Mouse (Mus musculus) hindbrain, embryonic 16.5 days (tissue): ENCODE results near the gene Ncln. TPM values are rescaled to one million over a fixed set of nuclear protein-coding genes. Genes with fewer than 3 reads are reported as not detected.

Experiments
- microRNA-seq: library from miRNA; unstranded; fragments of <30 nt; microRNA quantifications from one replicate; pipeline ENCODE4, GENCODE M21; 2017
- polyA plus RNA-seq: library from polyadenylated mRNA; unstranded; fragments of >200 nt; fragmentation: Nextera tagmentation; extraction: Ambion mirVana; gene quantifications from 2 replicates; pipeline ENCODE4 v1.2.1, GENCODE M21; 2015

Ncln gene
- polyA plus RNA-seq, 1 experiment from 2014 or later: 68.9 TPM

Small RNA genes lying within 50 kb of the gene (microRNA-seq; reads per million reads assigned to microRNA genes)
- gene Gm25595: not detected

Other genes with a start within 250 kb of the Ncln start
- 60.4 and 72.8 TPM in 2 replicates for gene Matk, start 243.5 kb downstream of the Ncln start, polyA plus RNA-seq
- gene Mrpl54, start 229.5 kb downstream of the Ncln start, polyA plus RNA-seq: 126 and 137 TPM in 2 replicates
- gene Apba3, start 229.4 kb downstream of the Ncln start, polyA plus RNA-seq: 39.2 and 41.8 TPM in 2 replicates
- 5.3 and 6.4 TPM in 2 replicates for gene Tjp3, start 204.8 kb downstream of the Ncln start, polyA plus RNA-seq
- 128 and 144 TPM in 2 replicates for gene Pip5k1c, start 203.4 kb downstream of the Ncln start, polyA plus RNA-seq
- 26.3 and 30.6 TPM in 2 replicates for gene Cactin, start 175.3 kb downstream of the Ncln start, polyA plus RNA-seq
- 5.4 and 6.3 TPM in 2 replicates for gene Tbxa2r, start 167.7 kb downstream of the Ncln start, polyA plus RNA-seq
- not detected in 2 replicates for gene Gipc3, start 153.1 kb downstream of the Ncln start, polyA plus RNA-seq
- 31.7 TPM in 2 replicates for gene Hmg20b, start 145.9 kb downstream of the Ncln start, polyA plus RNA-seq
- 17.5 and 19.0 TPM in 2 replicates for gene Mfsd12, start 138.9 kb downstream of the Ncln start, polyA plus RNA-seq
- 0.49 and 1.1 TPM in 2 replicates for gene 4930404N11Rik, start 130.6 kb downstream of the Ncln start, polyA plus RNA-seq
- 149 and 156 TPM in 2 replicates for gene Fzr1, start 117.9 kb downstream of the Ncln start, polyA plus RNA-seq
- gene Dohh, start 112.0 kb downstream of the Ncln start, polyA plus RNA-seq: 99.8 and 108 TPM in 2 replicates
- 7.9 and 9.4 TPM in 2 replicates for gene Gm48551, start 111.9 kb downstream of the Ncln start, polyA plus RNA-seq
- 1.5 and 2.2 TPM in 2 replicates for gene Gm48552, start 107.4 kb downstream of the Ncln start, polyA plus RNA-seq
- 1.6 and 2.3 TPM in 2 replicates for gene Smim24, start 103.3 kb downstream of the Ncln start, polyA plus RNA-seq
- 24.5 and 34.5 TPM in 2 replicates for gene Nfic, start 40.8 kb downstream of the Ncln start, polyA plus RNA-seq
- 60.1 and 63.6 TPM in 2 replicates for gene Celf5, start 13.7 kb downstream of the Ncln start, polyA plus RNA-seq
- 0.65 and 0.79 TPM in 2 replicates for gene S1pr4, start 3.7 kb upstream of the Ncln start, polyA plus RNA-seq
- 0.81 and 1.1 TPM in 2 replicates for gene Gna15, start 27.8 kb upstream of the Ncln start, polyA plus RNA-seq
- gene Gna11, start 48.8 kb upstream of the Ncln start, polyA plus RNA-seq: 96.0 and 104 TPM in 2 replicates
- 457 and 712 TPM in 2 replicates for gene Aes, start 63.1 kb upstream of the Ncln start, polyA plus RNA-seq
- 40.9 and 50.2 TPM in 2 replicates for gene Tle2, start 78.2 kb upstream of the Ncln start, polyA plus RNA-seq
- gene Tle6, start 104.7 kb upstream of the Ncln start, polyA plus RNA-seq: 9.0 and 9.2 TPM in 2 replicates
- 1.6 and 2.3 TPM in 2 replicates for gene BC025920, start 109.9 kb upstream of the Ncln start, polyA plus RNA-seq
- gene Sirt6, start 131.4 kb upstream of the Ncln start, polyA plus RNA-seq: 35.8 and 46.0 TPM in 2 replicates
- 18.2 and 19.2 TPM in 2 replicates for gene Ankrd24, start 132.1 kb upstream of the Ncln start, polyA plus RNA-seq
- 6.2 and 6.6 TPM in 2 replicates for gene Gm10778, start 152.7 kb upstream of the Ncln start, polyA plus RNA-seq
- gene Zfp433, start 208.4 kb upstream of the Ncln start, polyA plus RNA-seq: 14.4 and 16.1 TPM in 2 replicates